Mouse (Mus musculus) liver, embryonic 14.5 days (tissue): ENCODE results near the gene Psmd1. TPM values are rescaled to one million over a fixed set of nuclear protein-coding genes. Genes with fewer than 3 reads are reported as not detected.

ENCODE experiments used
- ATAC-seq: fragments of 200-750 bp; cut with Nextera tagmentation; 2 replicates; pipeline ENCODE4 v1.8.0; 2017; ENCODE audit warnings: moderate number of reproducible peaks, mild to moderate bottlenecking, moderate library complexity; ENCODE audit not compliant: insufficient read depth
- DNase-seq, 3 experiments: peaks; one replicate each; pipeline ENCODE4 v3.0.0-alpha.2; 2012 to 2013; ENCODE audit warnings: low read depth in 3 of 3, low spot score in 3 of 3
- H3K27ac ChIP-seq: fragments of 300-500 bp; sonication (generic); 2 replicates; pipeline ENCODE4 v1.5.1; 2014; ENCODE audit warnings: moderate library complexity, mild to moderate bottlenecking, control low read depth, inconsistent platforms
- H3K27me3 ChIP-seq: fragments of 300-500 bp; sonication (generic); 2 replicates; pipeline ENCODE4 v1.6.1; 2014; ENCODE audit warnings: mild to moderate bottlenecking, low read length, moderate library complexity; ENCODE audit not compliant: control insufficient read depth, insufficient read depth
- H3K36me3 ChIP-seq: fragments of 300-500 bp; sonication (generic); replicated peaks from 2 replicates; pipeline ENCODE4 v1.6.1; 2014; ENCODE audit warnings: low read depth; ENCODE audit not compliant: control insufficient read depth, insufficient read depth
- H3K4me1 ChIP-seq, 2 experiments: fragments of 200-500 bp in 1 of 2; fragments of 300-500 bp in 1 of 2; sonication (generic) in 1 of 2; replicated peaks; 2 replicates each; pipeline ENCODE4 v1.6.1; 2012 to 2014; ENCODE audit warnings: antibody characterized with exemption in 1 of 2, inconsistent platforms in 1 of 2, low read length in 1 of 2; ENCODE audit not compliant: control insufficient read depth in 2 of 2, insufficient read depth in 2 of 2
- H3K4me2 ChIP-seq: fragments of 300-500 bp; sonication (generic); 2 replicates; pipeline ENCODE4 v1.6.1; 2014; ENCODE audit warnings: low read depth, mild to moderate bottlenecking, control low read depth, moderate library complexity
- H3K4me3 ChIP-seq, 2 experiments: fragments of 200-500 bp in 1 of 2; fragments of 300-500 bp in 1 of 2; sonication (generic) in 1 of 2; 2 replicates each; pipeline ENCODE4 v1.5.1; 2012 to 2014; ENCODE audit warnings: low read depth in 2 of 2, low read length in 2 of 2, mild to moderate bottlenecking in 2 of 2, control low read depth in 1 of 2, inconsistent platforms in 1 of 2, moderate library complexity in 1 of 2; ENCODE audit not compliant: insufficient read depth in 1 of 2
- H3K9ac ChIP-seq: fragments of 300-500 bp; sonication (generic); replicated peaks from 2 replicates; pipeline ENCODE4 v1.6.1; 2014; ENCODE audit warnings: mild to moderate bottlenecking, control low read depth, moderate library complexity
- H3K9me3 ChIP-seq: fragments of 300-500 bp; sonication (generic); 2 replicates; pipeline ENCODE4 v1.6.1; 2016; ENCODE audit warnings: low read length, mixed read lengths; ENCODE audit not compliant: control insufficient read depth
- CTCF ChIP-seq: IDR thresholded peaks from 2 replicates; pipeline ENCODE4 v1.5.1; 2016; ENCODE audit warnings: antibody characterized with exemption, low read depth, control low read depth
- EP300 ChIP-seq: IDR thresholded peaks from 2 replicates; pipeline ENCODE4 v1.6.1; 2016; ENCODE audit warnings: antibody characterized with exemption, low read depth
- WGBS: fragments of 180-500 bp; shearing (Covaris S2); extraction: QIAGEN DNeasy Blood & Tissue Kit; methylation state at CpG from one replicate; pipeline ENCODE4 v1.1.7; 2014; ENCODE audit not compliant: insufficient replicate concordance; 5-methylcytosine and 5-hydroxymethylcytosine counted together
- polyA plus RNA-seq, 2 experiments: library from polyadenylated mRNA; depleted of rRNA in 1 of 2; stranded (reverse) in 1 of 2; unstranded in 1 of 2; fragments of >200 nt; fragmentation: Nextera tagmentation in 1 of 2; extraction: Ambion mirVana in 1 of 2; gene quantifications; 2 replicates each; pipeline versions ENCODE4 v1.2.1 to v1.2.3; 2012 to 2014

Gene Psmd1
- polyA plus RNA-seq, 2 experiments, result 53.0 to 104 TPM

- WGBS, result 77% methylated on average over 6 of the region's 6 CpGs
- Histone ChIP-seq H3K4me3 (no peak overlapping the region), H3K27ac (no peak overlapping the region), H3K9me3 (no peaks in the 10 kb centered on the region), H3K27me3 (no peaks in the 10 kb centered on the region), H3K9ac (no peak overlapping the region), H3K36me3 (peaks cover 5% of the 10 kb centered on the region), H3K4me1 (peaks cover 38 to 42% of the 10 kb centered on the region in 2 experiments), H3K4me2 (no peak overlapping the region)
- no peak for DNase-seq
- no peak for TF ChIP-seq CTCF
- TF ChIP-seq EP300, result no peak
- ATAC-seq, result no peak
Observed at GRCm38 (mm10) chr1:86156595-86156994, 92.4 kb downstream of the Psmd1 start.

GRCm38 (mm10) chr1:86160059-86160458 lies 95.9 kb downstream of the Psmd1 start:
- ATAC-seq (peak; percentile 75), DNase-seq (peak; percentile 46 to 54 (median 51))
- TF ChIP-seq CTCF (no peak), EP300 (peak; percentile 56; the same call in 1 of the 2 replicates)
- peaks cover 8% of the 10 kb centered on the region for H3K36me3 ChIP-seq
- no peak overlapping the region; the same call in 1 of the 2 replicates for H3K9ac ChIP-seq
- peaks cover 38% of the 10 kb centered on the region in 2 experiments for H3K4me1 ChIP-seq
- H3K9me3 ChIP-seq, result no peaks in the 10 kb centered on the region
- WGBS, result 44% methylated on average over 6 of the region's 6 CpGs
- H3K27me3 ChIP-seq, result no peaks in the 10 kb centered on the region
- H3K4me3 ChIP-seq, result no peak overlapping the region
- H3K4me2 ChIP-seq, result peak overlapping the region; percentile 62
- H3K27ac ChIP-seq, result peak overlapping the region; percentile 92

- ATAC-seq (peak; percentile 96), DNase-seq (peak; percentile 69 to 72 (median 71))
- no peaks in the 10 kb centered on the region for H3K27me3 ChIP-seq
- H3K4me2 ChIP-seq, result peak overlapping the region; percentile 62
- peak overlapping the region in 1 of 2 experiments; percentile 26; a peak in 1 of 4 replicates for H3K4me3 ChIP-seq
- peak overlapping the region; percentile 92 for H3K27ac ChIP-seq
- 22% methylated on average over 5 of the region's 5 CpGs for WGBS
- H3K9me3 ChIP-seq, result no peaks in the 10 kb centered on the region
- peaks cover 34 to 35% of the 10 kb centered on the region in 2 experiments for H3K4me1 ChIP-seq
- TF ChIP-seq CTCF (no peak), EP300 (peak; percentile 76)
- H3K9ac ChIP-seq, result no peak overlapping the region; the same call in 1 of the 2 replicates
- H3K36me3 ChIP-seq, result peaks cover 8% of the 10 kb centered on the region
Observed at GRCm38 (mm10) chr1:86160479-86160878, 96.3 kb downstream of the Psmd1 start.

- DNase-seq, result peak; percentile 57 to 70 (median 65)
- peak; percentile 88 for ATAC-seq
- H3K4me1 ChIP-seq, result peaks cover 28 to 32% of the 10 kb centered on the region in 2 experiments
Observed at GRCm38 (mm10) chr1:86161061-86161460, 96.9 kb downstream of the Psmd1 start.

GRCm38 (mm10) chr1:86174602-86175001 lies 110.4 kb downstream of the Psmd1 start:
- Histone ChIP-seq H3K27ac (no peak overlapping the region), H3K4me2 (no peak overlapping the region), H3K36me3 (peaks cover 5% of the 10 kb centered on the region), H3K27me3 (no peaks in the 10 kb centered on the region), H3K4me1 (no peaks in the 10 kb centered on the region), H3K9me3 (no peaks in the 10 kb centered on the region), H3K4me3 (no peak overlapping the region), H3K9ac (no peak overlapping the region)
- WGBS, result 69% methylated on average over 5 of the region's 5 CpGs
- no peak for DNase-seq
- no peak for ATAC-seq
- TF ChIP-seq CTCF (peak; percentile 54), EP300 (no peak)

More at GRCm38 (mm10) chr1:86161061-86161460, 96.9 kb downstream of the Psmd1 start:
- H3K27ac ChIP-seq, result peak overlapping the region; percentile 92
- peak overlapping the region; percentile 62 for H3K4me2 ChIP-seq
- WGBS, result 12% methylated on average over 5 of the region's 5 CpGs
- peak overlapping the region; percentile 39 for H3K9ac ChIP-seq
- peaks cover 11% of the 10 kb centered on the region for H3K36me3 ChIP-seq
- H3K4me3 ChIP-seq, result peak overlapping the region in 1 of 2 experiments; percentile 26; a peak in 1 of 4 replicates
- TF ChIP-seq CTCF, result no peak
- peak; percentile 88 for TF ChIP-seq EP300
- no peaks in the 10 kb centered on the region for H3K27me3 ChIP-seq
- H3K9me3 ChIP-seq, result no peaks in the 10 kb centered on the region
